Mouse (Mus musculus): ENCODE measurements around the gene Hmox1. TPM values are rescaled to one million over a fixed set of nuclear protein-coding genes. Genes with fewer than 3 reads are reported as not detected.

Gene Hmox1
- 10 to 100 TPM; 53.1 to 56.0 TPM for total RNA-seq (2023)

GRCm38 (mm10) chr8:75093399-75094156 is at the start of gene Hmox1:
TSS of gene Hmox1 (plus strand) at chr8:75093621.

GRCm38 (mm10) chr8:75109236-75109967 is 16.0 kb downstream of the Hmox1 start, which contains the start of gene Mcm5:
TSS of gene Mcm5 (plus strand) at chr8:75109569.

Other genes with a start within 250 kb of the Hmox1 start
- gene Isx, start 220.4 kb upstream of the Hmox1 start, total RNA-seq (2023) = not detected
- 10 to 100 TPM; 28.0 to 29.1 TPM for gene Hmgxb4, start 100.3 kb upstream of the Hmox1 start, total RNA-seq (2023)
- gene Tom1, start 59.9 kb upstream of the Hmox1 start, total RNA-seq (2023) = 10 to 100 TPM; 62.6 to 66.1 TPM
- gene Mcm5, start 15.9 kb downstream of the Hmox1 start, total RNA-seq (2023) = 100 to 1,000 TPM; 108 to 116 TPM
- not detected for gene Rasd2, start 120.3 kb downstream of the Hmox1 start, total RNA-seq (2023)